Mouse (Mus musculus): ENCODE measurements around the gene 4933411K16Rik.
"Not testable (repeated sequence)": the region's sequence is repeated elsewhere in the genome, so short reads cannot be mapped to it uniquely, and the experiment has no call there.

Gene 4933411K16Rik

GRCm38 (mm10) chr19:42078566-42078965 is 26.5 kb downstream of the 4933411K16Rik start:
- DNase-seq (ENCODE audit: extremely low spot score, low spot score), result no peak

GRCm38 (mm10) chr19:42079006-42079405 is 27.0 kb downstream of the 4933411K16Rik start:
- no peak for DNase-seq (ENCODE audit: extremely low spot score, low spot score)

- DNase-seq (ENCODE audit: extremely low spot score, low spot score), result no peak
Observed at GRCm38 (mm10) chr19:42079950-42080349, 27.9 kb downstream of the 4933411K16Rik start.

GRCm38 (mm10) chr19:42080469-42080868 is 28.4 kb downstream of the 4933411K16Rik start:
- no peak for DNase-seq (ENCODE audit: extremely low spot score, low spot score)

GRCm38 (mm10) chr19:42081613-42082012 is 29.6 kb downstream of the 4933411K16Rik start:
- DNase-seq (ENCODE audit: extremely low spot score, low spot score), result not testable (repeated sequence)

GRCm38 (mm10) chr19:42085690-42086089 is 33.6 kb downstream of the 4933411K16Rik start:
- DNase-seq (ENCODE audit: extremely low spot score, low spot score), result no peak

GRCm38 (mm10) chr19:42086166-42086565 is 34.1 kb downstream of the 4933411K16Rik start, which contains the start of gene Morn4:
Gene Morn4 (minus strand): TSS chr19:42086357.
- peak; percentile 95 for DNase-seq (ENCODE audit: extremely low spot score, low spot score)

- DNase-seq (ENCODE audit: extremely low spot score, low spot score), result peak; percentile 52
Observed at GRCm38 (mm10) chr19:42089103-42089747, 37.2 kb downstream of the 4933411K16Rik start.

- peak; percentile 97 for DNase-seq (ENCODE audit: extremely low spot score, low spot score)
Observed at GRCm38 (mm10) chr19:42089748-42090595, 37.9 kb downstream of the 4933411K16Rik start, which contains the start of gene Pi4k2a. Gene Pi4k2a (plus strand): TSS chr19:42090470.

GRCm38 (mm10) chr19:42090637-42091141 is 38.6 kb downstream of the 4933411K16Rik start:
- DNase-seq (ENCODE audit: extremely low spot score, low spot score), result no peak

GRCm38 (mm10) chr19:42099406-42099805 is 47.4 kb downstream of the 4933411K16Rik start:
- DNase-seq (ENCODE audit: extremely low spot score, low spot score), result no peak
